Mouse (Mus musculus) CH12.LX (cell line): ENCODE data around the gene Unkl. TPM values are rescaled to one million over a fixed set of nuclear protein-coding genes. Genes with fewer than 3 reads are reported as not detected.

ENCODE experiments used
- DNase-seq: peaks from one replicate; pipeline ENCODE4 v3.0.0-alpha.2; 2013; ENCODE audit errors: extremely low read depth
- H3K27ac ChIP-seq: 2 replicates; pipeline ENCODE4 v1.5.1; 2012; ENCODE audit warnings: low read depth, mild to moderate bottlenecking, control low read depth, moderate library complexity; ENCODE audit not compliant: insufficient read depth
- H3K27me3 ChIP-seq: replicated peaks from 2 replicates; pipeline ENCODE3; 2012; ENCODE audit warnings: inconsistent platforms
- H3K36me3 ChIP-seq, 2 experiments: replicated peaks in 1 of 2; 2 replicates each; pipeline versions ENCODE3 to v1.6.1; 2012; ENCODE audit warnings: inconsistent platforms in 1 of 2, low read length in 1 of 2, mild to moderate bottlenecking in 1 of 2, mixed read lengths in 1 of 2, moderate library complexity in 1 of 2; ENCODE audit not compliant: control insufficient read depth in 1 of 2, insufficient read depth in 1 of 2
- H3K4me1 ChIP-seq, 2 experiments: 2 replicates each; pipeline ENCODE4 v1.6.1; 2012; ENCODE audit warnings: inconsistent platforms in 1 of 2, moderate library complexity in 1 of 2; ENCODE audit not compliant: insufficient read depth in 2 of 2, control insufficient read depth in 1 of 2
- H3K4me2 ChIP-seq: 2 replicates; pipeline ENCODE4 v1.6.1; 2012; ENCODE audit warnings: low read depth, mild to moderate bottlenecking, control low read depth; ENCODE audit not compliant: poor library complexity, insufficient read depth, severe bottlenecking
- H3K4me3 ChIP-seq, 3 experiments: fragments of 150-350 bp in 1 of 3; sonication (generic) in 1 of 3; replicated peaks in 1 of 3; 2 replicates each; pipeline versions ENCODE3 to v1.5.1; 2011 to 2012; ENCODE audit warnings: low read depth in 2 of 3, low read length in 2 of 3, mild to moderate bottlenecking in 2 of 3, moderate library complexity in 2 of 3, control low read depth in 1 of 3, improper control_type of control experiment in 1 of 3, inconsistent platforms in 1 of 3, mixed read lengths in 1 of 3; ENCODE audit not compliant: poor library complexity in 1 of 3
- H3K79me2 ChIP-seq: replicated peaks from 2 replicates; pipeline ENCODE4 v1.6.1; 2012; ENCODE audit warnings: mild to moderate bottlenecking, moderate library complexity; ENCODE audit not compliant: control insufficient read depth, poor library complexity, insufficient read depth, severe bottlenecking; ENCODE audit errors: extremely low read depth
- H3K9ac ChIP-seq: 2 replicates; pipeline ENCODE4 v1.6.1; 2012; ENCODE audit warnings: low read depth, mild to moderate bottlenecking, control low read depth, moderate library complexity; ENCODE audit not compliant: insufficient read depth
- H3K9me3 ChIP-seq: replicated peaks from 2 replicates; pipeline ENCODE3; 2012; ENCODE audit warnings: low read length, inconsistent platforms, mixed read lengths
- CHD1 ChIP-seq: IDR thresholded peaks from 2 replicates; pipeline ENCODE4 v1.6.1; 2012; ENCODE audit warnings: low read depth, low read length, improper control_type of control experiment, inconsistent platforms
- CHD2 ChIP-seq: IDR thresholded peaks from 2 replicates; pipeline ENCODE4 v1.6.1; 2011; ENCODE audit warnings: low read length, improper control_type of control experiment
- ELF1 ChIP-seq: IDR thresholded peaks from 2 replicates; pipeline ENCODE4 v1.6.1; 2014; ENCODE audit warnings: low read depth, mild to moderate bottlenecking, inconsistent platforms, low read length, improper control_type of control experiment
- EP300 ChIP-seq: IDR thresholded peaks from 2 replicates; pipeline ENCODE4 v1.6.1; 2011; ENCODE audit warnings: low read length, improper control_type of control experiment
- GABPA ChIP-seq: IDR thresholded peaks from 2 replicates; pipeline ENCODE4 v1.6.1; 2012; ENCODE audit warnings: low read depth, low read length, improper control_type of control experiment, inconsistent platforms; ENCODE audit not compliant: insufficient replicate concordance
- KAT2A ChIP-seq: IDR thresholded peaks from 2 replicates; pipeline ENCODE4 v1.6.1; 2012; ENCODE audit warnings: low read length, improper control_type of control experiment, inconsistent platforms; ENCODE audit not compliant: insufficient replicate concordance
- MAFK ChIP-seq: IDR thresholded peaks from 2 replicates; pipeline ENCODE4 v1.6.1; 2011; ENCODE audit warnings: low read length, improper control_type of control experiment; ENCODE audit not compliant: insufficient replicate concordance
- MAX ChIP-seq: IDR thresholded peaks from 2 replicates; pipeline ENCODE4 v1.6.1; 2011; ENCODE audit warnings: low read length, improper control_type of control experiment
- MXI1 ChIP-seq: IDR thresholded peaks from 2 replicates; pipeline ENCODE4 v1.6.1; 2011; ENCODE audit warnings: mild to moderate bottlenecking, low read depth, low read length, improper control_type of control experiment
- MYC ChIP-seq: IDR thresholded peaks from 2 replicates; pipeline ENCODE4 v1.6.1; 2011; ENCODE audit warnings: low read depth, mild to moderate bottlenecking, improper control_type of control experiment, low read length
- PAX5 ChIP-seq: IDR thresholded peaks from 2 replicates; pipeline ENCODE4 v1.6.1; 2012; ENCODE audit warnings: low read length, inconsistent platforms, mixed read lengths
- POLR2A ChIP-seq: IDR thresholded peaks from 2 replicates; pipeline ENCODE4 v1.6.1; 2011; ENCODE audit warnings: low read depth, mild to moderate bottlenecking, improper control_type of control experiment, low read length
- SIN3A ChIP-seq: IDR thresholded peaks from 2 replicates; pipeline ENCODE4 v1.6.1; 2012; ENCODE audit warnings: low read length, improper control_type of control experiment, inconsistent platforms
- SMC3 ChIP-seq: IDR thresholded peaks from 2 replicates; pipeline ENCODE4 v1.6.1; 2011; ENCODE audit warnings: low read depth, low read length, improper control_type of control experiment
- UBTF ChIP-seq: IDR thresholded peaks from 2 replicates; pipeline ENCODE4 v1.6.1; 2012; ENCODE audit warnings: low read depth, mild to moderate bottlenecking, inconsistent platforms, low read length, improper control_type of control experiment, moderate library complexity
- USF1 ChIP-seq: IDR thresholded peaks from 2 replicates; pipeline ENCODE4 v1.6.1; 2014; ENCODE audit warnings: low read depth, mild to moderate bottlenecking, inconsistent platforms, low read length, improper control_type of control experiment
- USF2 ChIP-seq: conservative IDR thresholded peaks from 2 replicates; pipeline ENCODE4 v1.6.1; 2011; ENCODE audit warnings: low read depth, low read length, improper control_type of control experiment
- ZC3H11A ChIP-seq: IDR thresholded peaks from 2 replicates; pipeline ENCODE4 v1.6.1; 2012; ENCODE audit warnings: low read depth, mild to moderate bottlenecking, inconsistent platforms, low read length, improper control_type of control experiment
- ZKSCAN1 ChIP-seq: IDR thresholded peaks from 2 replicates; pipeline ENCODE4 v1.6.1; 2012; ENCODE audit warnings: low read depth, inconsistent platforms, low read length, improper control_type of control experiment, borderline replicate concordance
- ZMIZ1 ChIP-seq: IDR thresholded peaks from 2 replicates; pipeline ENCODE4 v1.6.1; 2012; ENCODE audit warnings: low read depth, mild to moderate bottlenecking, inconsistent platforms, low read length, improper control_type of control experiment
- dilution Hi-C: fragments of 300-500 bp; cut with MboI; formaldehyde crosslinking; loops from 2 replicates; pipeline ENCODE4 v1.14.3; 2020; ENCODE audit warnings: low sequenced_read_pairs; ENCODE audit not compliant: extremely low pct_unique_long_range_greater_than_20kb, extremely low pct_ligation_motif_present
- in situ Hi-C: fragments of 300-500 bp; cut with MboI; formaldehyde crosslinking; loops from 3 replicates; pipeline ENCODE4 v1.14.3; 2019; ENCODE audit warnings: low sequenced_read_pairs, low pct_ligation_motif_present, low pct_unique_long_range_greater_than_20kb, mixed read lengths
- polyA plus RNA-seq: library from polyadenylated mRNA; unstranded; fragments of >175 nt; gene quantifications from 2 replicates; pipeline ENCODE4 v1.2.1, GENCODE M21; 2012; ENCODE audit warnings: low read depth; ENCODE audit not compliant: insufficient read length
- total RNA-seq, 2 experiments: library from RNA; depleted of rRNA; stranded (reverse); fragments of 300-350 nt in 1 of 2; fragments of >200 nt in 1 of 2; gene quantifications; 2 replicates each; pipeline ENCODE4 v1.2.3; 2012 to 2014

Unkl gene
- total and polyA plus RNA-seq, 3 experiments = 12.0 to 17.2 (median 14.3) TPM

DNA sequence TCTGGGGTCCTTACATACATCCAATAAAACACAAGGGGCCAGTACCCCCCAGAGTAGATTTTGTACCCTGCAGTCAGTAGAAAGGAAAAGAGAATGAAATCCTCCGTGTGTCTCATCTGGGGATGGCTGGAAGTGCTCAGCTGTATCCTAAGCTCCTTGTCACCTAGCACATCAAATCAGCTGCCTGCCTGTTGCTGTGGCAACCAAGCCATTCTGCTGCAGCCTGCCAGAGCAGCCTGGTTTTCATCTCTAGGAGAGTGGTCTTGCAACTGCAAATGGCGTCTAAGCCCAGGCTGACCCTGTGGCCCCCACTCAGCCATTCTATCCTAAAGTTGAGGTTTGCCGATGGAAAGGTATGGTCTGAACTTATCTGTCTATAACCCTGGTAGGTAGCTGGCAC lies 64.4 kb downstream of the Unkl start:
- in situ Hi-C loops (no loop called here), dilution Hi-C loops (no loop called here)
- peaks cover 19% of the 10 kb centered on the region for H3K27me3 ChIP-seq
- no peak overlapping the region for H3K27ac ChIP-seq
- H3K4me3 ChIP-seq = no peak overlapping the region
- TF ChIP-seq POLR2A = no peak
- TF ChIP-seq UBTF = no peak
- no peak for TF ChIP-seq ZKSCAN1
- no peak for TF ChIP-seq KAT2A
- no peak for TF ChIP-seq USF2
- TF ChIP-seq GABPA = no peak
- no peak for TF ChIP-seq EP300
- no peak for TF ChIP-seq ZC3H11A
- TF ChIP-seq PAX5 = no peak
- H3K9ac ChIP-seq = no peak overlapping the region
- no peaks in the 10 kb centered on the region for H3K79me2 ChIP-seq
- H3K9me3 ChIP-seq = no peaks in the 10 kb centered on the region
- H3K4me1 ChIP-seq = peaks cover 0 to 2% of the 10 kb centered on the region in 2 experiments; a peak in 1 of 4 replicates
- no peak for DNase-seq
- no peak overlapping the region for H3K4me2 ChIP-seq
- H3K36me3 ChIP-seq = peaks cover 0 to 7% of the 10 kb centered on the region in 2 experiments

GRCm38 (mm10) chr17:25253760-25254159 lies 65.6 kb downstream of the Unkl start:
- in situ Hi-C loops = no loop called here
- TF ChIP-seq UBTF (no peak), MXI1 (no peak), CHD2 (no peak), SIN3A (no peak), ELF1 (no peak), ZMIZ1 (no peak), MYC (no peak), MAX (no peak), SMC3 (no peak), ZC3H11A (no peak), MAFK (no peak), CHD1 (no peak), USF1 (no peak), USF2 (no peak)
- no peaks in the 10 kb centered on the region for H3K79me2 ChIP-seq
- peaks cover 19% of the 10 kb centered on the region for H3K27me3 ChIP-seq
- peaks cover 3 to 18% of the 10 kb centered on the region in 2 experiments for H3K36me3 ChIP-seq
- no peak overlapping the region for H3K4me2 ChIP-seq
- H3K9ac ChIP-seq = no peak overlapping the region
- no peak overlapping the region for H3K4me3 ChIP-seq
- H3K4me1 ChIP-seq = peaks cover 4 to 13% of the 10 kb centered on the region in 2 experiments; a peak in 3 of 4 replicates
- DNase-seq = no peak
- H3K9me3 ChIP-seq = no peaks in the 10 kb centered on the region
- dilution Hi-C loops = no loop called here
- H3K27ac ChIP-seq = no peak overlapping the region
